Mouse (Mus musculus): Measurements from ENCODE around the gene Gpr15.

The Gpr15 gene

GRCm38 (mm10) chr16:58718666-58719120 lies at the start of gene Gpr15:
Gpr15 (minus strand) TSS chr16:58719070.
- DNase-seq (ENCODE audit: low spot score): no peak

GRCm38 (mm10) chr16:58763076-58763475 lies 44.2 kb upstream of the Gpr15 start, which contains the start of gene Olfr172:
Olfr172 (minus strand) TSS chr16:58763176.
- DNase-seq (ENCODE audit: low spot score): no peak

GRCm38 (mm10) chr16:58756191-58756590 lies 37.3 kb upstream of the Gpr15 start:
- DNase-seq (ENCODE audit: low spot score): no peak

GRCm38 (mm10) chr16:58751314-58751713 lies 32.4 kb upstream of the Gpr15 start:
- DNase-seq (ENCODE audit: low spot score): no peak

- DNase-seq (ENCODE audit: low spot score): no peak
Measured at GRCm38 (mm10) chr16:58746715-58747114, 27.8 kb upstream of the Gpr15 start.

- no peak for DNase-seq (ENCODE audit: low spot score)
Measured at GRCm38 (mm10) chr16:58740751-58741150, 21.9 kb upstream of the Gpr15 start.

GRCm38 (mm10) chr16:58738800-58739199 lies 19.9 kb upstream of the Gpr15 start:
- no peak for DNase-seq (ENCODE audit: low spot score)

- DNase-seq (ENCODE audit: low spot score): no peak
Measured at GRCm38 (mm10) chr16:58738205-58738604, 19.3 kb upstream of the Gpr15 start.

- no peak for DNase-seq (ENCODE audit: low spot score)
Measured at GRCm38 (mm10) chr16:58728176-58728671, 9.4 kb upstream of the Gpr15 start.

GRCm38 (mm10) chr16:58727477-58728131 lies 8.7 kb upstream of the Gpr15 start, which contains the start of gene Cldnd1:
Cldnd1 (plus strand) TSS chr16:58727910.
- peak; percentile 84 for DNase-seq (ENCODE audit: low spot score)

GRCm38 (mm10) chr16:58726680-58727476 lies 8.0 kb upstream of the Gpr15 start:
- DNase-seq (ENCODE audit: low spot score): no peak

GRCm38 (mm10) chr16:58722292-58722691 lies 3.4 kb upstream of the Gpr15 start:
- no peak for DNase-seq (ENCODE audit: low spot score)

GRCm38 (mm10) chr16:58715018-58715417 lies 3.9 kb downstream of the Gpr15 start:
- DNase-seq (ENCODE audit: low spot score): no peak

GRCm38 (mm10) chr16:58713128-58713527 lies 5.7 kb downstream of the Gpr15 start:
- DNase-seq (ENCODE audit: low spot score): no peak

GRCm38 (mm10) chr16:58712221-58712620 lies 6.6 kb downstream of the Gpr15 start:
- no peak for DNase-seq (ENCODE audit: low spot score)

GRCm38 (mm10) chr16:58709536-58709935 lies 9.3 kb downstream of the Gpr15 start:
- no peak for DNase-seq (ENCODE audit: low spot score)

GRCm38 (mm10) chr16:58708601-58709475 lies 10.0 kb downstream of the Gpr15 start:
- no peak for DNase-seq (ENCODE audit: low spot score)

GRCm38 (mm10) chr16:58707276-58707905 lies 11.5 kb downstream of the Gpr15 start:
- no peak for DNase-seq (ENCODE audit: low spot score)

- DNase-seq (ENCODE audit: low spot score): no peak
Measured at GRCm38 (mm10) chr16:58704999-58705398, 13.9 kb downstream of the Gpr15 start.

GRCm38 (mm10) chr16:58703382-58704124 lies 15.3 kb downstream of the Gpr15 start:
- DNase-seq (ENCODE audit: low spot score): no peak

Data from spleen, adult 12 weeks (tissue).